8 mouse cellular contexts compared by ENCODE assay signal in the genomic region with DNA sequence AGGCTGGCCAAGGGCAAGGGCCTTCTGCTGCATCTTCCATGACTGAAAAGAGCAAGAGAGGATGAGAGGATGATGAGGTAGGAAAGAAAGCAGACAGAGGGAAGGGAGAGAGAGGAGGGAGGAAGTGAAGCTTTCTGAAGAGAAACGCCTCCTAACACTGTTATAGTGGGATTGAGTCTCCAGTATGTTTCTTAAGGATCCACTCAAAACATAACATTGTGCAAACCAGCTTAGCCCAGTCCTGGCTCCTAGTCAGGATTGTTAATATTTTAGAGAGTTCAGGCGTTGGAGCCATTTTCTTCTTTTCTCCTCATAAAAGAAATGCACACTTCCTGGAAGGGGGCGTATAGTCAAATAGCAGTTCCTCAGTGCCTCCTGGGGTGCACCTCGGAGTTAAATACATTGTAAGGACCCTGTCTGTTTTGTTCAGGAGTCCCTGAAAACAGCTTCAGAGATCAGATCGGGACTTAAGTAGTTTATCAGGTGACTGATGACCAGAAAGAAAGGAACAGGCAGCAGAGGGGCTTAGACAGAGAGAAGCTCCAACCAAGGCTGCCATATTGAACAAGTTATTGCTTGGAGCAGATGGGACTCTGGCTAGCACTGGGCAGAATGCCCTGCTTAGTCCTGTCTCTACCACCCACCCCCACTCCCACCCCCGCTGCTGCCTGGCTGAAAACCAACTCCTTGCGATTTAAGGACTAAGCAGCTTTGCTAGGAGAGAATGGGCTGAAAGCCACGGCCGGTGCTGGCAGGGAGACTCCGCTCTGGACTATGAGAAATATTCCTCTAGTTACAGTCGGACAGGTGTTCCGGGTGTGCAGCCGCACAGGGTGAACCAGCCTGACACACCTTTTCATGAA.
A peak's percentile ranks its signal among the peaks of the same experiment; 100 is the strongest.
DNase-seq lines count a peak whose midpoint lies in the region; ATAC-seq lines count a peak whose summit lies in the region.

No protein-coding gene starts in this region.

- peak overlapping the region; percentile 37 for H3K27ac ChIP-seq in brown adipose tissue, adult 24 weeks (replicated peaks; ENCODE audit: low read depth, low read length)
- peak overlapping the region; percentile 16; the same call in 1 of the 2 replicates for H3K27ac ChIP-seq in hindbrain, embryonic 16.5 days (ENCODE audit: low read depth, low read length)

- no peak overlapping the region for H3K4me3 ChIP-seq in brown adipose tissue, adult 24 weeks (ENCODE audit: insufficient read depth, low read depth, low read length)
- H3K4me3 ChIP-seq in hindbrain, embryonic 16.5 days (ENCODE audit: low read length), result no peak overlapping the region

- intact Hi-C loops in gastrocnemius, postnatal 14 days (cut with DNase I; ENCODE audit: low total_unique reads), result no loop called here

- 63% methylated on average over 13 of the region's 13 CpGs for WGBS in hindbrain, embryonic 16.5 days

- H3K36me3 ChIP-seq in hindbrain, embryonic 16.5 days (ENCODE audit: control insufficient read depth, insufficient read depth, low read length), result no peaks in the 10 kb centered on the region

- no peak overlapping the region for H3K9ac ChIP-seq in hindbrain, embryonic 16.5 days (ENCODE audit: low read depth, low read length)

- no peaks in the 10 kb centered on the region for H3K27me3 ChIP-seq in hindbrain, embryonic 16.5 days (replicated peaks; ENCODE audit: control insufficient read depth, insufficient read depth, low read length)

- peak; percentile 18 for DNase-seq in gastrocnemius, postnatal 14 days
- DNase-seq in gastrocnemius, postnatal 25 days, result no peak
- DNase-seq in lung, postnatal 4 days, result peak; percentile 7 to 27
- DNase-seq in thymus, postnatal 0 days (ENCODE audit: low spot score), result no peak
- DNase-seq in kidney, adult 9 months, result no peak

- ATAC-seq in hindbrain, embryonic 16.5 days, result peak; percentile 90
- ATAC-seq in inflammation-experienced regulatory T-cells, adult 6 months, result no peak

- H3K4me2 ChIP-seq in hindbrain, embryonic 16.5 days (ENCODE audit: low read length), result no peak overlapping the region; the same call in 1 of the 2 replicates

- H3K9me3 ChIP-seq in hindbrain, embryonic 16.5 days (ENCODE audit: control insufficient read depth, low read length), result no peaks in the 10 kb centered on the region

- H3K4me1 ChIP-seq in brown adipose tissue, adult 24 weeks (ENCODE audit: control insufficient read depth, insufficient read depth, insufficient read length, low read length), result peaks cover 8% of the 10 kb centered on the region; the same call in 1 of the 2 replicates
- H3K4me1 ChIP-seq in hindbrain, embryonic 16.5 days (ENCODE audit: control insufficient read depth, insufficient read depth, low read depth, low read length), result no peaks in the 10 kb centered on the region; the same call in 1 of the 2 replicates

Comparison
In these comparisons a context has a peak if more than half of its experiments do, and no peak if none do; other contexts are left out.
1. DNase-seq: peak in gastrocnemius, postnatal 14 days (single experiment) and lung, postnatal 4 days (2 of 2); none in gastrocnemius, postnatal 25 days (single experiment), thymus, postnatal 0 days (single experiment) and kidney, adult 9 months (single experiment).